Mouse (Mus musculus): Measurements from ENCODE around the gene Inpp5d. TPM values are rescaled to one million over a fixed set of nuclear protein-coding genes. Genes with fewer than 3 reads are reported as not detected.
"Not testable (repeated sequence)": the region's sequence is repeated elsewhere in the genome, so short reads cannot be mapped to it uniquely, and the experiment has no call there.

Inpp5d gene
- total RNA-seq, 4 experiments from 2014 or later = 12.3 to 64.3 (median 33.4) TPM

GRCm38 (mm10) chr1:87655101-87655500 is 35.0 kb downstream of the Inpp5d start:
- DNase-seq (ENCODE audit: low spot score in 2 of 2) = no peak

DNA sequence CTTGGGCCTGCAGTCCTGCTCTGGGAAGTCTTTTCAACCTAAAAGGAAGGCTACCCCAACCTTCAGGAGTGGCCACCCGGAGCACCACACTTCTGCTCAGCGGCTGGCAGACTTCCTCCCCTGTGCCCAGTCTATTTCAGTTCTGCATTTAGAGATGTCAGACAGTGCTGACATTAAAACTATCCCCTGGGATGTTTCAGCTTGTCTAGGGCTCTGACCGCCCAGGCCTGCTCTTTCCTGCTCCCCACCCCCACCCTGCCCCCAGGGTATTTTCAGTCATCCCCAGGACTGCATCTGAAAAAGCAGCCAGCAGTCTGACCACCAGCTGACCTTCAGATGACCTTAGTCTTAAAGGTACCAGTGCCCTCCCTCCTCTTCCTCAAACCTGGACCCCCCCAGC is 38.0 kb downstream of the Inpp5d start:
- DNase-seq (ENCODE audit: low spot score in 2 of 2) = no peak

- DNase-seq (ENCODE audit: low spot score in 2 of 2) = no peak
Measured at GRCm38 (mm10) chr1:87658485-87658884, 38.4 kb downstream of the Inpp5d start.

DNA sequence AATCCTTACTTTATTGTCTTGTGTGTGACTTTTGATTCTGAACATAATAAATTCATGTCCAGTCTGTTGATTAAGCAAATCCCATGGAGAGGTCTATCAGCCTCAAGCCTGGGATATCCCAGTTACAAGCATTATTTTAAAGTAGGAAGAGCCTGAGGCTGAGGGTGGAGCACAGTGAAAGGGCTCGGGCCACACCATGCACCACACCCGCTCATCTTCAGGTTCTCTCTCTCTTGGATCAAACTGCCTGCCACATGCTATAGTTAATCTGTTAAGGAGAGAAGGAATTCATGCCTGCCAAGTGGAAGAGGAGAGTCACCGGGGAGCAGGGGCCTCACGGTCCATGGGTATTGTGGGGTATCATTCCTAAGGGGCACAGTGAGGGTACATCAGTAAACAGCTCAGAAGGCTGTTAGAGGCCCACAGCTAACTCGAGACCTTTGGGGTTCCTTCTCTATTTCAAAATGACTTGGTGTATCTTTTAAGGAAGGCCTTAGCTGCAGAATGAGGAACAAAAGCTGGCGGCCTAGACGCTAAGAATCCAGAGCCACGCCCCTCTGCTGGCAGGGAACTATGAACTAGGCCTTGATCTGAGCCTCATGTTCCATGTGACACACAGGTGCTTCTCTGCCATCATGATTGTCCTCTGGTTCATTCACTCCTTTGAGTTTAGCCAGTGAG is 39.0 kb downstream of the Inpp5d start:
- DNase-seq (ENCODE audit: low spot score in 2 of 2) = no peak

DNA sequence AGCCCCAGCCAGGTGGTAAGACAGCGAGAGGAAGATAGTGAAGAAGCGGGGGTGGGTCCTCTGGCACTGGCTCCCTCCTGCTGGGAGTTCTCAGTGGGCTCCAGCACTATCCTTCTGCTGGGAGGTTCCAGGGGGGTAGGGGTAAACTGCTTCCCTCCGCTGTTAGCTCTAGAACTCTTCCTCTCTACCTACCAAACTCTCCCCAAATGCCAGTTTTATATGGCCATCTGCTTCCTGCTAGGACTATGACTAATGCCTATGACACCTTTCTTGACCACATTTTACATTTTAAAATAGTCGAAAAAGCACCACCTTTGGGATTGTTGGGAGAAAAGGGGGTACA is 39.5 kb downstream of the Inpp5d start:
- no peak for DNase-seq (ENCODE audit: low spot score in 2 of 2)

GRCm38 (mm10) chr1:87660740-87661139 is 40.6 kb downstream of the Inpp5d start:
- no peak for DNase-seq (ENCODE audit: low spot score in 2 of 2)

DNA sequence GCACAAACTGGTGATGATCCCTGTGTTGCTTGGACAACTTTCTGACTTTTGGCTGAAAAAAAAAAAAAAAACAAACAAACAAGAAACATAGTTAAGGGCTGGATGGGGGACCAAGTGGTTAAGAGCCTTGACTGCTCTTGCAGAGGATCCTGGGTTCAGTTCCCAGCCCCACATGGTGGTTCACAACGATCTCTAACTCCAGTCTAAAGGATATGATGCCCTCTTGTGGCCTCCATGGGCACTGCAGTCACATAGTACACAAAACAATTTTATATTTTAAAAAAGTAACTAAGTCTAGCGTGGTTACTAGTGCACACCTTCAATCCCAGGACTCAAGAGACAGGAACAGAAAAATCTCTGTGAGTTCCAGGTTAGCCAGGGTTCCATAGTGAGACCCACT is 43.9 kb downstream of the Inpp5d start:
- DNase-seq (ENCODE audit: low spot score in 2 of 2) = no peak

GRCm38 (mm10) chr1:87667006-87667405 is 46.9 kb downstream of the Inpp5d start:
- no peak for DNase-seq (ENCODE audit: low spot score in 2 of 2)

DNA sequence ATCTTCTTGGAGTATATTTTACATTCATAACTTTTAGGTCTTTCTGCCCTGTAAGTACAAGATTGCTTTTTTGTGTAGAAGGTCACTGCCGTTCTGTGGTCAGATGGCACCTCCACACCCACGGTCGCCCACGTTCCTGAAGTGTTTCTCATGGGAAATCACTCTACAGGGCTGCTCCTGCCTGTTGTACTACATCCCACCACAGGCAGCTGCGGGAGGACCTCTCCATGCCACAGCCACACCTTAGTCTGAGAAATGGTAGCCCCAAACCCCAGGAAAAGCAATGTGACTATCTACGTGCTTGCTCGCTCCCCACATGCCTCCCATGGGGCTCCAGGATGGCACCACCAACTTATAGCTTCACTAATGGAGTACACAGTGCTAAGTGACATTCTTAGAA is 48.2 kb downstream of the Inpp5d start:
- no peak for DNase-seq (ENCODE audit: low spot score in 2 of 2)

GRCm38 (mm10) chr1:87671483-87671882 is 51.4 kb downstream of the Inpp5d start:
- DNase-seq (ENCODE audit: low spot score in 2 of 2) = no peak

DNA sequence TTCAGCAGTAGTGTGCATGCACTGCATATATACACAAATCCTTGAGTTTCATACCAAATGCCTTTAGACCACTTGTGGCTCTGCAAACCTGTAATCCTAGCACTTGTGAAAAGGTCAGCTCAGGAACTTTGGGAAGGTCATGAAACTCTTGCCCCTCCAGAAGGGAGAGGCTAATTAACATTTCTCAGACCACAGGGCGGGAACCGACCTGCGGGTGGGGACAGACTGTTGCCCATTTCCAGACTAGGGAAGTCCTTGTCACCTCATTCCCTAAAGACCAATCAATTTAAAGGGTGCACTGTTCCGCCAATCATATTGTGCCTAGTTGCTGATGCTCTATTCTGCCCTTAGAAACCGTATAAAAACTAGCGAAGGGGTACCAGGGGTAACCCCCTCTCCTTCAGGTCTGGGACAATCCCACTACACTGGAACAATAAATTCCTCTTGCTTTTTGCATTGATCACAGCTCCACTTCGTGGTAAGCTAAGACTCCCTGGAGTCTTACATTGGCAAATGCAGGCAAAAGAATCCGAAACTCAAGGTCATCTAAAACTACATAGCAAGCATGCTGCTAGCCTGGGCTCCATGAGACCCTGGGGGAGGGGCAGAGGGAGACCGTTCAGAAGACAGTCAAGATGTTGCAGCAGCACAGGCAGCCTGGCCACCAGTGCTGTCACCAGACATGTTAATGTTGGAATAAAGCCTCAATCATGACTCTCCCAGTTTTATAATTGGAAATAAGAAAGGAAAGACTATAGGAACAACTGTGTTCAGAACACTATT is 53.9 kb downstream of the Inpp5d start:
- no peak for DNase-seq (ENCODE audit: low spot score in 2 of 2)

GRCm38 (mm10) chr1:87676006-87676405 is 55.9 kb downstream of the Inpp5d start:
- DNase-seq (ENCODE audit: low spot score in 2 of 2) = no peak

- no peak for DNase-seq (ENCODE audit: low spot score in 2 of 2)
Measured at GRCm38 (mm10) chr1:87679089-87679488, 59.0 kb downstream of the Inpp5d start.

GRCm38 (mm10) chr1:87680950-87681349 is 60.8 kb downstream of the Inpp5d start:
- no peak for DNase-seq (ENCODE audit: low spot score in 2 of 2)

DNA sequence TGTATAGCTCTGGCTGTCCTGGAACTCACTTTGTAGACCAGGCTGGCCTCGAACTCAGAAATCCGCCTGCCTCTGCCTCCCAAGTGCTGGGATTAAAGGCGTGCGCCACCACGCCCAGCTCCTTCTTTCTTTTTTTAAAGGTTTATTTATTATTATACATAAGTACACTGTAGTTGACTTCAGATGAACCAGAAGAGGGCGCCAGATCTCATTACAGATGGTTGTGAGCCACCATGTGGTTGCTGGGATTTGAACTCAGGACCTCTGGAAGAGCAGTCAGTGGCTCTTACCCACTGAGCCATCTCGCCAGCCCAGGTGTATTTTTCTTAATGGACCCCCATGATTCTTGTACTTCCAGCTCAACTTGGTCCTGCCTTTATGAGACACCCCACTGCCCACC is 62.4 kb downstream of the Inpp5d start:
- DNase-seq (ENCODE audit: low spot score in 2 of 2) = not testable (repeated sequence)

DNA sequence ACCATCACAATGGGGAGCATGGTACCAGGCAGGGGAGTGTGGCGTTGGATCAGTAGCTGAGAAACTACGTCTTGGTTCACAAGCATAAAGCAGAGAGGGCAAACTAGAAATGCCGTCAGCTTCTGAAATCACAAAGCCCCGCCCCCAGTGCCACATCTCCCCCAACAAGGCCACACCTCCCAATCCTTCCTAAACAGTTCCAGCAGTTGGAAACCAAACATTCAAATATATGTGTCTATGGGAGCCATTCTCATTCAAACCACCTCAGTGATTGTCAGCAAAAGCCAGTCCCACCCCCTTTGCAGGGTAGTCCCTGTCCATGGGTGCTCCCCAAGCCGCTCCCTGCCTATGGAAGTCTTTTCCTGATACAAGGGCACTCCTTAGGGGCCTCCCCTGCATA is 64.0 kb downstream of the Inpp5d start:
- DNase-seq (ENCODE audit: low spot score in 2 of 2) = no peak

DNA sequence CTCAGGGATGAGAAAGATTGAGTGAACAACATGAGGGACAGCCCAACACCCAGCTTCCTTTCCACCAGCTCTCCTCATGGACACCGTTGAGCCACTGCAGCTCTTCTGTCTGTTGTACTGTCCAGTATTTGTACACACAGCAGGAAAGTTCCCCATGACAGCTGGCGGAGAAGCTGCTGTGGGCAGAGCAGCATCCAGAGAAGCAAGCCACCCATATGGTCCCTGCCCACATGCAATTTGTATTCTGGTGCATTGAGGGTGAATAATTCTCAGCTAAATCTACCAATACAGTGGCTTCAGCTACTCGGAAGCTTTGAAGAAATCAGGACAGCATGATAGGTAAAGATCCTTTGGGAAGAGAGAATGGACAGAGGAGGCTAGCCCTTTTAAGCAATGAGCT is 64.7 kb downstream of the Inpp5d start:
- DNase-seq (ENCODE audit: low spot score in 2 of 2) = peak; percentile 75 to 81

DNA sequence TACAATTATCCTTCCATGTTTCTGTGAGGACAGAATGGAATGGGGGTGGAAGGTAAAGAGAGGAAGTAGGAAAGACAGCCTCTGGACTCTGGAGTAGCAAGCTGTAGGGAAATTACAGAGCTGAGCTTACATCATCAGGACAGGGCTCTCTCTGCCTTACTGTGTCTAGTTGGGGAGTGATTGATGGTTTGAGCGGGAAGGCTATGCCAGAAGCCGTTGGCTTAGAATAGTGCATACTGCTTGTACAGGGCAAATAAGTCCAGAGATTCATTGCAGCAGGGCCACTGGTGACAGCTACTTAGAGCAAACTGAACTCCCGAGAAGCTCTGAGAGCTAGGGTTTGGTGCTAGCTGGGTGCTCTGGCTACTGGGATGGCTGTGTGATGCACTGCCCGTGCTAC is 66.2 kb downstream of the Inpp5d start:
- no peak for DNase-seq (ENCODE audit: low spot score in 2 of 2)

- no peak for DNase-seq (ENCODE audit: low spot score in 2 of 2)
Measured at GRCm38 (mm10) chr1:87687009-87687408, 66.9 kb downstream of the Inpp5d start.

DNA sequence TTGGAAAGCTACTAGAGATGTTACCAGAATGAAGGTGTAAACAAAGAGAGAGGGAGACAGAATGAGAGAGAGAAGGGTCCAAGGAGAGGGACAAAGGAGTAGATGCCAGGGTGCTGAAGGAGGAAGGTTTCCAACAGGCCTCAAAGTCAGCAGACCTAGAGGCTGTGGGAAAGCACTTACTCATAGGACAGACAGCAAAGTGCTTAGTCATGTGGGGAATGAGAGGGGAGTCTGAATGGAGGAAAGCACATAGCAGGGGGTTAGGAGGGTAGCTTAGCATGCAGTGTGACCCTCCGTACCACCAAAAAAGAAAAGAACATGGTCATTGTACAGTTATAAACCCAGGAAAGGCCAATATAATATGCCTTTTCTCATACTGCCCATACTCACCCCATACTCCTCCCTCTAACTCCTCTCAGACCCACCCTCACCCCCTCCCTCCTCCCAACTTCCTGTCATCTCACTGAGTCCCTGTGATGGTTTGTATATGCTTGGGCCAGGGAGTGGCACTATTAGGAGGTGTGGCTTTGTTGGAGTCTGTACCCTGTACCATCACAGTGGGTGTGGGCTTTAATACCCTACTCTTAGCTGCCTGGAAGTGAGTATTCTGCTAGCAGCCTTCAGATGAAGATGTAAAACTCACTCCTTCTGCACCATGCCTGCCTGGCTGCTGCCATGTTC is 69.7 kb downstream of the Inpp5d start:
- DNase-seq (ENCODE audit: low spot score in 2 of 2) = no peak

- DNase-seq (ENCODE audit: low spot score in 2 of 2) = no peak
Measured at GRCm38 (mm10) chr1:87696358-87696757, 76.2 kb downstream of the Inpp5d start.

DNA sequence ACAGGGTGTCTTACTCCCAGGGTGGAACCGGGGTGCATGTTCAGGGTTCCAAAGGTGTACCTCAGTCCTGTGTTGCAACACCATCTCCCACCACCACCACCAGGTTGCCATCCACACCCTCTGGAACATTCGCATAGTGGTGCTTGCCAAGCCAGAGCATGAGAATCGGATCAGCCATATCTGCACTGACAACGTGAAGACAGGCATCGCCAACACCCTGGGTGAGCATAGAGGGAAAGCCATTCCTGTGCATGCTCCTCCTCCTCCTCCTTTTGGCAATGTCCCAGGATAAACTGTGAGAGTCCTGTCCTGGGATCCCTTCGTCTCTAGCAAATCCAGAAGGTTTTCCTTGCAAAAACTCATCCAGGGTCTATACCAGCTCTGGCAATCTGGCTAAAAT is 77.9 kb downstream of the Inpp5d start:
- DNase-seq (ENCODE audit: low spot score in 2 of 2) = no peak

Data from layer of hippocampus, adult 8-10 months (tissue).